Mouse (Mus musculus): ENCODE measurements around the gene Lmx1a.

The Lmx1a gene

GRCm38 (mm10) chr1:167689232-167689261, at the start of gene Lmx1a:
TSS of gene Lmx1a (plus strand) at chr1:167689237.
- no peak for DNase-seq (ENCODE audit: low spot score in 2 of 2)

- peak; percentile 73 to 90 for DNase-seq (ENCODE audit: low spot score in 2 of 2)
These were observed 44.0 kb upstream of the Lmx1a start for GRCm38 (mm10) chr1:167644866-167645537.

GRCm38 (mm10) chr1:167648670-167649069, 40.4 kb upstream of the Lmx1a start:
- DNase-seq (ENCODE audit: low spot score in 2 of 2) = no peak

GRCm38 (mm10) chr1:167649122-167649633, 39.9 kb upstream of the Lmx1a start:
- peak; percentile 31 to 40 for DNase-seq (ENCODE audit: low spot score in 2 of 2)

- DNase-seq (ENCODE audit: low spot score in 2 of 2) = no peak
These were observed 36.7 kb upstream of the Lmx1a start for GRCm38 (mm10) chr1:167652336-167652735.

- no peak for DNase-seq (ENCODE audit: low spot score in 2 of 2)
These were observed 30.0 kb upstream of the Lmx1a start for GRCm38 (mm10) chr1:167659065-167659464.

DNA sequence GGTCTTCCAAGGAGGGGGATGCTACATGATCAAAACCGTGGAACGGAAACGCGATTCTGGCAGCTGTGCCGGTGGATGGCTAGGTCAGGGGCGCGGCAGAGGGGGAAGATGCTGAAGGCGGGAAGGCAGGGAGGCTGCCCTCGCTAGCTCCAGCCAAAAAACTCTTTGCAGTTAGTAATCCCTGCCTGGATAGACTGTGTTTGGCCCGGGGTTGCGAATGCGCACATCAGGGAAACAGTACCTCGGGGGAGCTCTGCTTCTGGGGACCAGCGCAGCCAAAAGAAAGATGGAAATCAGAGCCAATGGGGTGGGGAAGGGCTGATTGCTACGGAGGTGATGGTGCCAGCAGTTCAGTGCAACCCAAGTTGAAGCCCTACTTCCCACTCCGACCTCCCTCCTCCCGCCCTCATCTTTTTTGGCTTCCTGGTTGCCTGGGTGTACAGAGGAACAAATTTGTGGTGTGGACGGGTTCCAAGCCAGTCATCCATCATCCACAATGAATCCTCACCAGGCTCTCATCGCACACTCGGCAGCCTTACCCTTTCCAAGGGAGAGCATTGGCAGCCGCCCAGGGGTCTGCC, 28.4 kb upstream of the Lmx1a start:
- DNase-seq (ENCODE audit: low spot score in 2 of 2) = peak; percentile 59 to 74

DNA sequence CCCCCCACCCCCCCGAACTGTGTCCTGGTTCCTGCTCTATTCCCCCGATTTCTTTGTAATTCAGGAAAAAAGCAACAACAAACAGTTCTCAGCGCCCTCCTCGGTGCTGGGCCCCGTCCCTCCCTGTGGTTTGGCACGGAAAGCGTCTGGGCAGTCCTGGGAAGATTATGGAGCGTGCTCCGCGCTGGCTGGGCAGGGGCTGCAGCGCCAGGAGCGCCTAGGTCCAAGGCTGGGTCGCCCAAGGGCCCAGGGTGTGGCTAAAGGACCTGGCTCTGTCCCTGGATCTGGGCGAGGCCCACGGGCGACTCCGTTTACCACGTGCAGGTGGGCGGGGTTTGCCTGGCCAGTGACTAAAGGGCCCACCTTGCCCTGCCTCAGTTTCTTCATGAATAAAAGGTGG, 27.9 kb upstream of the Lmx1a start:
- peak; percentile 19 to 36 for DNase-seq (ENCODE audit: low spot score in 2 of 2)

- no peak for DNase-seq (ENCODE audit: low spot score in 2 of 2)
These were observed 25.9 kb upstream of the Lmx1a start for GRCm38 (mm10) chr1:167663136-167663535.

DNA sequence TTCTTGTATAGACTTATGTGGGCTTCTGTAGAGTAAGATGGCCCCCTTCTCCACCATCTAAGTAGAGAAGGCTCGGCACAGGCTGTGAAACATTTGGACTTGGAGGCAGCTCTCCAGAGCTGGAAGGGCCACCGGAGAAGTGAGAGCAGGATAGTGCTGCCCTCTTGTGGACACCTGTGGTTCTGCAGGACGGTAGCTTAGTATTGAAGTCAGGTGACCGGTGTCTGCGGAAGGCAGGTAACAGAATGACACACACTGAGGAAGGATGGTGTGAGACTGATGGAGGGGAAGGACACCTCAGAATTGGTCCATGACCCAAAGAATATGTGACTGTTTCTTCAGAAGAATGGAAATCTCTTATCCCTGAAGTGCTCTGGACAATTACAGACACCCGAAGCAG, 19.2 kb upstream of the Lmx1a start:
- DNase-seq (ENCODE audit: low spot score in 2 of 2) = peak in 1 of 2 experiments; percentile 29

GRCm38 (mm10) chr1:167672433-167672987, 16.5 kb upstream of the Lmx1a start:
- no peak for DNase-seq (ENCODE audit: low spot score in 2 of 2)

GRCm38 (mm10) chr1:167679061-167679460, 10.0 kb upstream of the Lmx1a start:
- DNase-seq (ENCODE audit: low spot score in 2 of 2) = no peak

GRCm38 (mm10) chr1:167688001-167688346, 1.1 kb upstream of the Lmx1a start:
- no peak for DNase-seq (ENCODE audit: low spot score in 2 of 2)

DNA sequence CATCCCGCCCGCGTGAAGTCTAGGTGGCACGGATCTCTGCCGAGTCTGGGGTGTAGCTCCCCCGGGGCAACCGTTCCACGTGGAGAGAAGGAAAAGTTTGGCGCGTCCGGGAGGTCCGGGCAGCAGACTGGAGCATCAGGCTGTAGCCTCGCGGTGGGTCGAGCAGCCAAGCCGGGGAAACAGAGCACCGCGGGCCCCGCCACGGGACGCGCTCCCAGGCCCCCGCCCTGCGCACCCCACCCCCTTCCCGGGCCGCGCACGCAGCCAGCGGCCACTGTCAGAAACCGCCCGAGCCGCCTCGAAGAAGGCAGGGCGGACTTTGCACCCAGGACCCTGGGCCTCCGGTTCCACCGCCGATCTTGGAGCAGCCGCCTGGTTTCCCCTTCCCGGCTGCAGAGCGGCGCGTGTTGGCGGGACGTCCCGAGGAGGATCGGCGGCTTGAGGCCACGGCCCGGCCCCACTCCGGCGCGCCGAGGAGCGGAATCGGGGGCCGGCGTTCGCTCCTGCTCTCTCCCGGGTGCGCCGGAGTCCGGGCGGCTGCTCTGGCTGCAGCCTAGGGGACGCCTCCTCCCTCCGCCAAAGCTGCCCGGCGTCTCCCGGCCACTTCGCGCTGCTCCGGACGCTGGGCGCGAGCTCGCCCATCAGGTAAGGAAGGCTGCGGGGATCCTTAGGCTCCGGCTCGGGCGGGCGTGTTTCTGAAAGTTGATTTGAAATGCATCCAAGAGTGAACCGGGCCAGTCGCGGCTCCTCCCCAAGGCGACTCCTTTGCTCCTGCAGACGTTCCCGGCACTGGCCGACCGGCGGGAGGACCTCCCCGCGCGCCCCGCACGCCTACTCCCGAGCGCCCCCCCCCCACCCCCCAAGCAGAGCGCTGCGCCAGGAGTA, 448 bp upstream of the Lmx1a start:
- no peak for DNase-seq (ENCODE audit: low spot score in 2 of 2)

DNA sequence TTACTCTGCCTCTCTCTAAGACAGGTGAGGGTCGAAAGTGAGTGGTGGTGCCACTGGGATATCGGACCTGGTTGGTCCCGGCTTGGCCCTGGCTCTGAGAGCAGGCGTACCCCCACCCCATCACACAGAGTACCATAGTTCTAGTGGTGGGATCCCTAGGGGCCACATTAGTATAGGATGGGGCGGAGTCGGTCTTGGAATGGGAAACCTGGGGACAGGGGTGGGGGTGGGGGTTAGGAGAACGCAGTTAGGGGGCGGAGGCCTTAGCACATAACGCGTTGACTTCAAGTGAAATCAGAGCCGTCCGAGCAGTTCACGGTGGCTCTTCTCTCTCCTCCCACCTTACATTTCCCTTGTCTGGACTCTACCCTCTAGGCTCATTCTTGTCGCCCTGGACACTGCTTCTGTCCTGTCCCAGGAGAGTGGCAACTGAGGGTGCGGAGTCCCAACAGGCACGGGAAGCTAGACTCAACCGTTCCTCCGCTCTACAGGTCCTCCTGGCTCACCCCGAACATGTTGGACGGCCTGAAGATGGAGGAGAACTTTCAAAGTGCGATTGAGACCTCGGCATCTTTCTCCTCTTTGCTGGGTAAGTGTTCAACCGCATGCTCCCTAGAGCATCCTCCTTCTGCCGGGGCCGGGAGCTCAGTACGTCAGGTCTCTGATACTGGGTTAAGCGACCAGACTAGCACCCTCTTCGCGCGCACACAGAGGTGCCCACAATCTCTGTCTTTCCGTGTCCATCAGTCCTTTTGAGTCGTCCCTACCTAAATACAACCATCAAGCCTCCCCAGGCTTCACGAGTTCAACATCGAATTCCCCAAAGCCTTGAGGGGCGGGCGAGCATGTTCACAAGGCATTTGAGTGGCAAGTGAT, 463 bp downstream of the Lmx1a start:
- no peak for DNase-seq (ENCODE audit: low spot score in 2 of 2)

- no peak for DNase-seq (ENCODE audit: low spot score in 2 of 2)
These were observed 1.2 kb downstream of the Lmx1a start for GRCm38 (mm10) chr1:167690138-167690710.

- no peak for DNase-seq (ENCODE audit: low spot score in 2 of 2)
These were observed 1.9 kb downstream of the Lmx1a start for GRCm38 (mm10) chr1:167690716-167691550.

- no peak for DNase-seq (ENCODE audit: low spot score in 2 of 2)
These were observed 3.1 kb downstream of the Lmx1a start for GRCm38 (mm10) chr1:167691911-167692682.

GRCm38 (mm10) chr1:167692683-167693045, 3.6 kb downstream of the Lmx1a start:
- no peak for DNase-seq (ENCODE audit: low spot score in 2 of 2)

Data from heart, adult 9 months (tissue).